Mouse (Mus musculus) limb, embryonic 11.5 days (tissue): ENCODE results near the gene Trex1. TPM values are rescaled to one million over a fixed set of nuclear protein-coding genes. Genes with fewer than 3 reads are reported as not detected.

ENCODE experiments used
- ATAC-seq: fragments of 200-750 bp; cut with Nextera tagmentation; 2 replicates; pipeline ENCODE4 v1.8.0; 2017; ENCODE audit warnings: low read depth; ENCODE audit not compliant: insufficient number of reproducible peaks, low FRiP score, low TSS enrichment
- DNase-seq: peaks from one replicate; pipeline ENCODE4 v3.0.0-alpha.2; 2015; ENCODE audit warnings: low spot score
- H3K27ac ChIP-seq: fragments of 300-500 bp; sonication (generic); replicated peaks from 2 replicates; pipeline ENCODE4 v1.5.1; 2014; ENCODE audit warnings: low read depth, mild to moderate bottlenecking, low read length
- H3K27me3 ChIP-seq: fragments of 300-500 bp; sonication (generic); 2 replicates; pipeline ENCODE4 v1.6.1; 2014; ENCODE audit warnings: mild to moderate bottlenecking, low read length, mixed read lengths; ENCODE audit not compliant: control insufficient read depth, insufficient read depth
- H3K36me3 ChIP-seq: fragments of 300-500 bp; sonication (generic); 2 replicates; pipeline ENCODE4 v1.6.1; 2014; ENCODE audit warnings: mild to moderate bottlenecking, low read length, moderate library complexity, mixed read lengths; ENCODE audit not compliant: control insufficient read depth, insufficient read depth
- H3K4me1 ChIP-seq: fragments of 300-500 bp; sonication (generic); 2 replicates; pipeline ENCODE4 v1.6.1; 2014; ENCODE audit warnings: low read length, mixed read lengths; ENCODE audit not compliant: control insufficient read depth, insufficient read depth
- H3K4me2 ChIP-seq: fragments of 300-500 bp; sonication (generic); 2 replicates; pipeline ENCODE4 v1.6.1; 2014; ENCODE audit warnings: low read depth, mild to moderate bottlenecking, moderate library complexity; ENCODE audit not compliant: severe bottlenecking
- H3K4me3 ChIP-seq: fragments of 300-500 bp; sonication (generic); 2 replicates; pipeline ENCODE4 v1.5.1; 2014; ENCODE audit warnings: low read depth, low read length
- H3K9ac ChIP-seq: fragments of 300-500 bp; sonication (generic); 2 replicates; pipeline ENCODE4 v1.6.1; 2014; ENCODE audit warnings: mild to moderate bottlenecking, low read length
- H3K9me3 ChIP-seq: fragments of 300-500 bp; sonication (generic); 2 replicates; pipeline ENCODE4 v1.6.1; 2016; ENCODE audit warnings: low read length; ENCODE audit not compliant: control insufficient read depth
- WGBS: fragments of 180-500 bp; shearing (Covaris S2); extraction: QIAGEN DNeasy Blood & Tissue Kit; methylation state at CpG from one replicate; pipeline ENCODE4 v1.1.7; 2014; 5-methylcytosine and 5-hydroxymethylcytosine counted together
- polyA plus RNA-seq: library from polyadenylated mRNA; unstranded; fragments of >200 nt; fragmentation: Nextera tagmentation; extraction: Ambion mirVana; gene quantifications from 2 replicates; pipeline ENCODE4 v1.2.1, GENCODE M21; 2014

The Trex1 gene
- polyA plus RNA-seq, 1 experiment from 2014 or later: 8.2 TPM

- Histone ChIP-seq H3K4me3 (no peak overlapping the region), H3K9ac (no peak overlapping the region; the same call in 1 of the 2 replicates), H3K4me2 (no peak overlapping the region), H3K27me3 (no peaks in the 10 kb centered on the region), H3K27ac (no peak overlapping the region), H3K4me1 (peaks cover 8% of the 10 kb centered on the region; the same call in 1 of the 2 replicates), H3K9me3 (no peaks in the 10 kb centered on the region), H3K36me3 (no peaks in the 10 kb centered on the region)
- DNase-seq (no peak), ATAC-seq (peak; percentile 23; the same call in 1 of the 2 replicates)
- WGBS: 37% methylated on average over 17 of the region's 17 CpGs
Observed at GRCm38 (mm10) chr9:109009636-109010315, 49.8 kb downstream of the Trex1 start.

DNA sequence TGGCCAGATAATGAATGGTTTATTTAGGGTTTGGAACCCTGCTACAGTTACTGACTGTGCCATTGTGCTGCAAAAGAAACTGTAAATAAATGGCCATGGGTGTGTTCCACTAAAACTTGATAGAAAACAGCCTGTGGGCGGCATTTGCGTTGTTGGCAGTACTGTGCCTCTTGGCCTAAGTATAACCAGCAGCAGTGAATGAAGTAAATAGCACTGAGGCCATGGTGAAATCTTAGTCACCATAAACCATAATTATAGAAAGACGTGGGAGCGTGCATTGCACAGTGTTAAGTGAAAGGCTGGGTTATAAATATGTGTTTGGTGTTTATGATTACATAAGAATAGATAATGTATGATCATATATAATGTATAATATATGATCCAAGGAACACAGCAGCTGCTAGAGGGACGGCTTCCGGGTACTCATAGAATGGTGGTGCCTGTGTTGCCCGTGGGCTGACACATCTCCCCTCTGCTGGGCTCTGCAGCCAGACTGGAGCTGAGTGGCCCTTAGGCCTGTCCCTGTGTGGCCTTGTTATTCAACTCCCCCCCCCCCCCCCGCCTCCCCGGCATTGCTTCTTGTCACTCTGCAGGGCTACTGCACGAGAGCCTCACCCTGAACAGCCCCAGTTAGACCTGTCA lies 50.4 kb downstream of the Trex1 start:
- Histone ChIP-seq H3K4me3 (no peak overlapping the region), H3K9ac (no peak overlapping the region), H3K27me3 (no peaks in the 10 kb centered on the region), H3K4me2 (no peak overlapping the region), H3K27ac (no peak overlapping the region), H3K9me3 (no peaks in the 10 kb centered on the region), H3K36me3 (no peaks in the 10 kb centered on the region), H3K4me1 (peaks cover 8% of the 10 kb centered on the region; the same call in 1 of the 2 replicates)
- 66% methylated on average over 9 of the region's 10 CpGs for WGBS
- DNase-seq: no peak
- no peak for ATAC-seq

GRCm38 (mm10) chr9:109008081-109008480 lies 51.5 kb downstream of the Trex1 start:
- H3K4me1 ChIP-seq: peaks cover 8% of the 10 kb centered on the region; the same call in 1 of the 2 replicates
- H3K9me3 ChIP-seq: no peaks in the 10 kb centered on the region
- 90% methylated on average over 9 of the region's 9 CpGs for WGBS
- H3K4me2 ChIP-seq: no peak overlapping the region
- H3K36me3 ChIP-seq: no peaks in the 10 kb centered on the region
- DNase-seq: no peak
- no peaks in the 10 kb centered on the region for H3K27me3 ChIP-seq
- no peak overlapping the region for H3K9ac ChIP-seq
- H3K4me3 ChIP-seq: no peak overlapping the region
- H3K27ac ChIP-seq: no peak overlapping the region
- ATAC-seq: no peak

Other genes with a start within 250 kb of the Trex1 start
- 0.10 and 0.20 TPM in 2 replicates for gene Celsr3, start 233.4 kb downstream of the Trex1 start, polyA plus RNA-seq
- gene Slc26a6, start 206.5 kb downstream of the Trex1 start, polyA plus RNA-seq: 12.5 and 13.5 TPM in 2 replicates
- gene Tmem89, start 145.1 kb downstream of the Trex1 start, polyA plus RNA-seq: not detected in 2 replicates
- 463 and 485 TPM in 2 replicates for gene Uqcrc1, start 123.1 kb downstream of the Trex1 start, polyA plus RNA-seq
- gene Col7a1, start 106.1 kb downstream of the Trex1 start, polyA plus RNA-seq: 4.7 and 5.0 TPM in 2 replicates
- gene Ucn2, start 73.7 kb downstream of the Trex1 start, polyA plus RNA-seq: 0.21 TPM in 1 of 2 replicates, not detected in the other
- gene Pfkfb4, start 68.0 kb downstream of the Trex1 start, polyA plus RNA-seq: 9.4 and 13.3 TPM in 2 replicates
- 38.9 and 43.3 TPM in 2 replicates for gene Shisa5, start 21.2 kb downstream of the Trex1 start, polyA plus RNA-seq
- 28.4 and 30.6 TPM in 2 replicates for gene Atrip, start 14.4 kb upstream of the Trex1 start, polyA plus RNA-seq
- gene Ccdc51, start 22.8 kb upstream of the Trex1 start, polyA plus RNA-seq: 13.9 and 14.9 TPM in 2 replicates
- gene Tma7, start 22.9 kb upstream of the Trex1 start, polyA plus RNA-seq: 864 and 871 TPM in 2 replicates
- 13.7 and 15.2 TPM in 2 replicates for gene Plxnb1, start 35.7 kb upstream of the Trex1 start, polyA plus RNA-seq
- not detected in 2 replicates for gene Fbxw21, start 102.3 kb upstream of the Trex1 start, polyA plus RNA-seq
- not detected in 2 replicates for gene Fbxw13, start 136.2 kb upstream of the Trex1 start, polyA plus RNA-seq
- not detected in 2 replicates for gene Fbxw20, start 175.0 kb upstream of the Trex1 start, polyA plus RNA-seq
- not detected in 2 replicates for gene Fbxw14, start 227.9 kb upstream of the Trex1 start, polyA plus RNA-seq